Mouse (Mus musculus): ENCODE data around the gene Npnt.

The Npnt gene

DNA sequence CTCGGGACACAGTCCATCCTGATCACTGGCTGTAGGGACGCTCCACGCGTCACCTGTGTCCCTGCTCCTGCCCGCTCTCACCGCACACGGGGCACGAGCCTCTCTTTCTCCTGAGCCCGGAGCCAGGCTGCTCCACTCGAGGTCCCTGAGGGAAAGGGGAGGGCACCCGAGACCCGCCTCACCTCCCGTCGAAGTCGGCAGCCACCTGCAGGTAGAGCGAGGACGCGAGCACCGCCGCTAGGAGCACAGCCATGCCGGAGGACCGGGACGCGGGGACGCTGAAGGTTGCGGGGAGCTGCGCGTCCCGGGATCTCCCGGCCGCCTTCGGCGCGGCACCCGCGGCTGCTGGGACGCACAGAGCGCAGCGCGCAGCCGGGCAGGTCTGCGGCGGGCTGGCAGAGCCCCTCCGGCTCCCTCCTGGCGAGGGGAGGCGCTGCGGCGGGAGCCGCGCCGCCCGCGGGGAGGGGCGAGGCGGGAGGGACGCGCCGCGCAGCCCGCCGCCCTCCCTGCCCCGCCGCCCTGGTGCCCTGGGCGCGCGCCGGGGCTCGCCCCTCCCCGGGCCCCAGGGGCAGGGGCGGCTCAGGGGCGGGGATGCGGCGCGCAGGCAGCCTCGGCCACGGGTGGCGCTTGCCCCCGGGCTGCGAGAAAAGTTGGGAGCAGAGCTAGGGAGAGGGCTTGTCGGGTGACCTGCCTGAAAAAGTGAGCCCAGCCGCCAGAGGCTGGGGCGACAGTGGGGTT is at the start of gene Npnt:
TSS of gene Npnt (minus strand) at position 501 of the 738 bp plus-strand sequence.
- peak; percentile 36 to 40 for DNase-seq

DNA sequence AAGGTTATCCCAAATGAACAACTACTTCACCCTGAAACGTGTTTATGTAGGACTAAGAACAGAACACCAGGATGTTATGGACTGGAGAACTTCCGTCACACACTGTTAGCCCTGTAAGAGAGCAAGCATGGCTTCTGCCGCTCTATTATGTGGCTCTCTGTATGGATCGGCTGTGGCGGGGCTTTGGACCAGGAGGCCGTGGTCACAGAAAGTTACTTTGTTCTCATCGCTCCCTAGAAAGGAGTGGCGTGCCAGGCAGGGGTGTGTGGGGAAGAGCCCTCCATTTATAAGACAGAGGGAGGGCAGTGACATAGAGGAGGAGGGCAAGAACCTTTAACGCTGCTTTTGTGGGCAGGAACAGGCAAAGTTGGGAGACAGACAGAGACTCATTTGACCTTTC is 46.2 kb upstream of the Npnt start:
- no peak for DNase-seq

DNA sequence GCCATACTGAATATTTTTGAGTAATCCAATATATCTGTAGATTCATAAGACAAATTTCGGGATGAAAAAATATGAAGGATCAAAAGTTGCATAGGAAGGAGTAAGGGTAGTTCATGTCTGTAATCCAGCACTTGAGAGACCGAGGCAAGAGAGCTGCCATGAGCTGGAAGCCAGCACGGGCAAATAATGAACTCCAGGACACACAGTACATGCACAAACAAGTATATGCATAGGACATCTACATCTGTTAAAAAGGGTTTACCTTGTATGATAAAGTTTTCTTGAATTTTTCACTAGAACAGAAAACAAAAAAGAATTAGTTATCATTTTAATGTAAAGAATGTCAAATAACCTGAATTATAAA is 45.8 kb upstream of the Npnt start:
- DNase-seq = no peak

DNA sequence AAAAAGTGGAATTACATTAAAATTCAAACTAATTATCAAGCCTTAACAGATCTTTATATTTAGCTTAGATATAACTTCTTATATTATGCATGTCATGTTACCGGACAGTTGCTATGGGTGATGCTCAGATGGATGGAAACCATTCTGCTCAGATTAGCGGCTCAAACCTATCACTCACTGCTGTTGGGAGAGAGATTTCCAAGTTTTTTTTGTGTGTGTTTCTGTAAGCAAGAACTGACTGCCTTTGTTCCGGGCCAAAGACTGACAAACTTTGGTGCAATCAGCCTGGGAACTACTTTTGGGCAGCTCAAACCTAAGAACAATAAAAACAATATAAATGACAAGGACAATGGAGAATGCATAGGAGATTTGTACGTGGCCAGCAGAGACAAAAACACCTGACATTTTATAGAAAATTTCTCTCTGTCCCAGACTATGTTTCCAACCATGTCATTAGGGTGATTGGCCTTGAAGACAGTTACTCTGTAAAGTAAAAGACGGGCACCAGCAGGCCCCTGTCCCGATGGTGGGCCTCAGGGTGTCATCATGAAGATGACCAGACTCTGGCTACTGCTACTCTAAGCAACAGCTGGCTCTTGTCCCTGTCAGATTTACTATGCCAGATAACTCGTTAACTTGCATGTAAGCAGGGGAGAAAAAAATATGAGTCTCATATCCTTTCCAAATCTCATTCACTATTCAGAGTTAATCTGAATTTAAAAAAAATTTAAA is 45.2 kb upstream of the Npnt start:
- DNase-seq = peak in 1 of 2 experiments; percentile 52

DNA sequence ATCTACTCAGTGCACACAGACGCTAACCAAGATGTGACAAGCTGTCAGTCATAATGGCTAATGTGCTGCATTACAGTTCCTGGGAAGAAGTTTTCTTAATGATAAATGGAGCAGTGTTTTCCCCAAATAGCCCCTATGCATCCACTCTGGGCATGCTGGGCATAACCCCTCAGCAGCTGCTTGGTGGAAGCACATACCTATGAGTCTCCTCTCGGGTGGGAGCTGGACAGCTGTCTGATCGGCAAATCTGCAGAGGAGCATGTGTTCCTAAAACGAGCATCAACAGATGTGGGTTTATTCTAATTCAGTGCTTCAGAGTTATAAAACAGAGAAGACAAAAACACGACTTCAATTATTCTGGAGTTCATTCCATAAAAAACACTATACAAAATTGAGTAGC is 36.1 kb upstream of the Npnt start:
- DNase-seq = no peak

DNA sequence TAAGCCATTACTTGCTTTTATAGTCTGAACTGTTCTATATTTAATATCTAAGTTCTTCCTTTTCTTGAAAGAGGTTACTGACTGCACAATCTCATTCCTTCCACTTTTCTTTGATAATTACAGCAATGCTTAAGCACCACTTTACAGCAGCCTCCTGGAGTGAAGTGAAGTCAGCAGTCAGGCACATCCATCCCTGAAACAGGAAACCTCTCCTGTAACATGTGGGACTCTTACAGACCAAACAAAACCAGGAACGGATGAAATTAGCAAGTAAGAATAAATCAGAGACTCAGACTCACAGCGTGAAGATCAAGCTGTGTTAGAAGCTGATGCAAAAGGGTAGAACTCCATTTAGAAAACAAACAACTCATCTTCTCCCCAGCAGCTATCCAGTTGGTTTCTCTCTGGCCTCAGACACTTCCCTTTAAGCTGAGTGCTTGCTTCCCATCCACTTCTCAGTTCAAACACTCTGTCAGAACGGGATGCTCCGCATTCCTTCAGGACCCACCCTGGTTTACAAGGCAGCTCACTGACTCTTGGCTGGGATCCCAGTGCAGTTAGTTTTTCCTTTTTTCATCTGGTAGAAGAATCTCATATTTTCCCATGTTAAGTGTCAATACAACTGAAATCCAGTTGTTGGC is 33.9 kb upstream of the Npnt start:
- DNase-seq = peak; percentile 29 to 67

DNA sequence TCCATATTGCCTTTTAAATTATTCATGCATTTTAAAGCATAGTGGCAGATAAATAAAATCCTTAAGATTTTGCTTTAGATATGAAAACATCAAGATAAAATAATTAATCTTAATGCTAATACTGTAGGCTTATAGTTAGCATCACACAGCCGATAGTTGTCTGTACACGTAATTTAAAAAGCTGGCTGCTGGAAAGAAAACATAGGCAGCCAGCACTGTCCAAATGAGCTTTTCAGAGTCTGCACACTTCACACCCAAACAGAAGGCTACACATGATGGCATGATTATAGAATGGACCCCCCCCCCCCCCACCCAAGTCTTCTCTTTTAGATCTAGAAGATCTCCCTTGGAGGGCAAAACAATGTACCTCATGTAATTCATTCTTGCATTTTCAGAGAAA is 31.9 kb upstream of the Npnt start:
- DNase-seq = no peak

DNA sequence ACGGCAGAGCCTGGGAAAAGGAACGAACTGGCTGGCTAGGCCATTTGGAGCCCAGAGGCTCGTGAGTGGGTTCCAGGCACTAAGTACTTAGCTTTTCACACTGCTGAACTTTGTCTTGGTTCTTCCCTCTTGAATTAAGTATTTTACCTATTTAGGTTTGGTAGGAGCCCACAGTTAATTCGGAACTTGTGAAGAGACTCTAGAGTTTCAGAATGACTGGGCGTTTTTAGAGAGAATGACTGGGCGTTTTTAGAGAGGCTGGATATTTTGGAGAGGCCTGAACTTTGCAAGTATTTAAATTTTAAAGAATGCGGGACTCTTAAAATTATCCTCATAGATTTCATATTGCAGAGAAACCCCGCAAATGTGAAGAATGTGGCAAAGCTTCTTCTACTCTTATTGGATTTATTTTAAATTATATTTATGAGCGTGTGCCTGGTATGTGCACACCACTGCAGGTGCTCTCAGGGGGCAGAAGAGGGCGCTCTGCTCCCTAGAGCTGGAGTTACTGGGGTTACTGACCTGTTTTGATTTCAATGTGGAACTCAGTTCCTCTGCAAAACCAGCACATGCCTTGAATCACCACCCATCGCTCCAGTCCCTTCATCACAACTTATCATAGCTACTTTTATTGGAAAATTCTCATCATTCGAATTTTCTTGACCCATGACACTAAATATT is 29.8 kb upstream of the Npnt start:
- no peak for DNase-seq

DNA sequence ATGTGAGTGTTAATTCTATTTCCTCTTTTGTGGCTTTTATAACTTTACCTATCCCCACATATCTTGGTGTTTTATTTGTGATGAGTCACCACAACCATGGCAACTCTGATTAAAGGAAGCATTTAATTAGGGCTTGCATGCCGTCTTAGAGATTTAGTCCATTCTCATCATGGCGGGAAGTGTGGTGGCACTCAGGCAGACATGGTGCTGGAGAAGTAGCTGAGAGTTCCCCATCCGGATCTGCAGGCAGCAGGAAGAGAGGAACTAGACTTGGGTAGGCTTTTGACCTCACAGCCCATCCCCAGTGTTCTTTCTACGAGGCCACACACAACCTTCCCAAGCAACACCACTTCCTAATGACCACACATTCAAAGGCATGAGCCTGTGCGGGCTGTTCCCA is 16.2 kb upstream of the Npnt start:
- no peak for DNase-seq

DNA sequence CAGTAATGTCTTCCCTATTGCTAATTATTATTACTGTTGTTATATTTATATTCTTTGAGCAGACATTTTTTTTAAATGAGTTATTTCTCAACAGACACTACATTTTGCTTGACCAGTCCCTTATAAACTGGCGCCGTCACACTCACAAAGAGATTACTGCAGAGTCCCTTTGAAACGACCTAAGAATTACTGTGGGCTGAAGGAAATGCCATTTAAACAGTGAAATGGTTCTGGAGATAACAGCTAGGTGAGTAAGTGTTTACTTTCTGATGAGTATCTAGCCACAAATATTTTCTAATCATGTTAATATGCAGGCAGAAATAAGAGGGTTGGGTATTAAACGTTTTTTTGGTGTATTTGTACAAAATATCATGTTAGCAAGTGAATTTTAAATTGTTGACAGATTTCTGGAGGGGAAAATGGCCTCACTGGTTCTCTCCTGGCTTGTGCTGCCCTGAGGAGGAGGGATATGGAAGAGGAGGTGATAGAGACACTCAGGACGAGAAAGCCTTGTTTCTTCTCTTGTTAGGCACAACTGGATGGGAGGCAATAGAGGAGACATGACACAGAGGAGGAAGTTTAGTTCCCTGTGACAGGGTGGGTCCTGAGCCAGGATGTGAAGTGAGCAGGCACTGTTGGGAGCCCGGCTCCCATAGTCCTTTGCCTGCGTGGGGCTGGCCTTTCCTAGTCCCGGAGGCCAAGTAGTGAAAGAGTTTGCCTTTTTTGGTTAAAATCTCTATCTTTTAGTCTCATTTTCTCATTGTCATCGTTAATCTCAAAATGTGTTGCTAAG is 14.8 kb upstream of the Npnt start:
- DNase-seq = no peak

DNA sequence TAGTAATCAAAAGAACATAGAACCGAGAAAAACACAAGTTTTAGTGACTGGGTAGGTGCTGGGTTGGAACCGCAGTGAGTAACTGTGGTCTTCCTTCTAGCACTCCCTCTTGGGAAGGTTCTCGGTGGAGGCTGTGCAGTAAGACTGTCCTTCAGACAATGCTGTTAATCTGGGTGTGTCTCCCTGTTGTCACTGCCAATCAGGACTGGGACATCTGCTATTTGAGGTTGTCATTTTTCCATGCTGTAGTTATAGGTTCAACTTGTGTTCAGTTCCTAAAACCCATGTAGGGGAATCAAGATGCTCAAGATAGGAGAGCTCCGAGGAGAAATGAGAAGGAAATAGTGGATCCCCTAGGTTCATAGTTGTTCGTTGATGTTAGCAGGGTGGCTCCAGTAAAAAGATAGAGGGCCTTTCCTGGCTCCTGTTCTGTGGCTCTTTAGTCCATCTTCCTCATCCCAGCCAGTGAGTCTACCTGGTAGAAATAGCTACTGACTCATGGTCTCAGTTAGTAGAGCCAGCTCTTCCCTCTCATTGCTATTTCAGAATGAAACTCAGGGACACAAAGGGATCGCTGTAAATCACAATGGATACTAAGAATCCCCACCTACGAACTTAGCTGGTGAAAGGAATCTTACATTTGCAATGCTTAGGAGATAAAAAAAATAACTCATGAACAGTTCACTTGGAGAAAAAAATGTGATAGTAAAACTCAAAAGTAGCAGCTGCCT is 12.7 kb upstream of the Npnt start:
- DNase-seq = no peak

DNA sequence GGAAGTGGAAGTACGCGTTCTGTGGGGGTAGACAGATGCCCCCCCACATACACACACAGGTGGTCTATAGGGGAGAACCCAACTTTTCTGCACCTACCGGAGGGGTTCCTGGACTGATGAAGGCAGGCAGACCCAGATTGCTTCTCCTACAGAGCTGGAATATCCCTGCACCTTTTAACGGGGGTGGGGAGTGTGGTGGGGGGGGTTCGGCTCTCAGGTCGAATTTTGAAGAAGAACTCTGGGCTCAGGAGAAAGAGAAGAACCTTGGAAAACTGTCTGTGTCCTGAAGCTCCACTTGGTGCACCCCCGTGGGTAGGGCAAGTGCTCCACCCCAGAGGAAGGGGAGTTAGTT is 414 bp upstream of the Npnt start:
- no peak for DNase-seq

DNA sequence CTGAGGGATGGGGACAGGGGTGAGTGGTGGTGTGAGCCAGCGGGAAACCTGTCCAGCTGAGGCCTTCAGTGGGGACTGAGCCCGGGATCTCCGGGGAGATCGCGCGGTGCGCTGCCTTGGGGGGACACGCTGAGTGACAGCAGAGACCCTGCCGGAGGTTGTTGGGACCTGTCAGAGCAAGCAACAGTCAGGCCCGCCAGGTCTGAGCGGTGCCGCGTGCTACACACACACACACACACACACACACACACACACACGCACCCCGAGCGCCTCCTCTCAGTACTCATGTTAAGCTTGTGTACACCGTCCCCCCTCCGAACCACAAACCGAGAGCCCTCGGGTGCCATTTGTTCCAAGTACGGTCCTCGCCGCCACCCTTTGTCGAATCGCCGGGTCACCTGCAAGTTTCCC is 706 bp downstream of the Npnt start:
- DNase-seq = peak; percentile 31 to 36

DNA sequence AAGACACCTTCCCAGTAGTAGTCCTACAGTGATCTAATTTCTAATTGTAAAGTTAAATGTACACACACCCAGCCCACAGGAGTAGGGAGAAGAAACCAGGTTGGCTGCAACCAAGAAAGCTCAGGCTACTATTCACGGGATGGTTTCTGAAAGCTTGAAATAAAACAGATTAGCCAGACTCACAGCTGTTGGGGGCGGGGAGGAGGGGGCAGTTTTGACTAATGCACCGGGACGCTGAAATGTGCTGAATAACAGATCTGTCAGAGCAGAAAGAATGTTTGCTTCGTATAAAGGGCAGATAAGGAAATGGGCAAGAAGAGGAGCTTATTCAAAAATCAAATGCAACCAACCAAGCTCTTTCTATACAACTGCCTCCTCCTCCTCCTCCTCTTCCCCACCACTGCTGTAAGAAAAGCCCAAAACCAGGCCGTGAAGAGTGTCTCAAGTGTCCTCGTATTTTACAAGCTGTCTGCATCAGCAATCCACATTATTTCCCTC is 1.7 kb downstream of the Npnt start:
- no peak for DNase-seq

DNA sequence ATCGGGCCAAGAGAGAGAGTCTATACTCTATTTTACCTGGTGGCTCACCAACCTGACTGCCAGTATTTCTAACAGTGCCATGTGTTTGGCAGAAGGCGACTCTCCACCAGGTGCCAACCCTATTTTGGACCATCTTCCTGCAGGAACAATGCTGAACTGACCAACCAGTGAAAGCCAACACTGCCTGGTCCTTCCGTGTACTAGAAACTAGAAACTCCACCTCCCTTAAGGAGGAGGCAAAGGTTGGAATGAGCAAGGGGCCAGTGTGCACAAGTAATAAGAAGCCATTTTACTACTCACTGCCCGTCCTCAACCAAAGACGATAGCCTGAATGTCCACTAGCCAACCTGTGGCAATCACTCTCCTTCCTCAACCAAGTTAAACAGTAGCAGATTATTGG is 4.0 kb downstream of the Npnt start:
- DNase-seq = no peak

DNA sequence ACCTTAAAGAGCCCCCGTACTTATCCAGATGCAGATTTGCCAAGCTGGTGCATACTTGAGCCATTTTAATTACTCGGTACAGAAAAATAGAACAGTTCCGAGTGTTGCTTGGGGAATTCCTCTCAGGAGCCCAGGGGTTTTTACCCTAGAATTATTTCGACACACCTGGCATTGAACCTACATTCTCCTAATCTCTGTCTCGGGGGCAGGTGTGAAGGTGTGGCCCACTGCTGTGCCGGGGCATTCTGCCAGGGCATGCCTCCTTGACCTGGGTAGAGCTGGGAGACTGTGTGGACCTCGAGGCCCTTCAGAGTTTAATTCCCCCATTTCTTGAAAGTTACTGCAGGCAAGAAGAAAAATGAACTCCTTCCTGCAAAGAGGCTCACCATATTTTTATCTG is 4.4 kb downstream of the Npnt start:
- peak; percentile 66 to 81 for DNase-seq

DNA sequence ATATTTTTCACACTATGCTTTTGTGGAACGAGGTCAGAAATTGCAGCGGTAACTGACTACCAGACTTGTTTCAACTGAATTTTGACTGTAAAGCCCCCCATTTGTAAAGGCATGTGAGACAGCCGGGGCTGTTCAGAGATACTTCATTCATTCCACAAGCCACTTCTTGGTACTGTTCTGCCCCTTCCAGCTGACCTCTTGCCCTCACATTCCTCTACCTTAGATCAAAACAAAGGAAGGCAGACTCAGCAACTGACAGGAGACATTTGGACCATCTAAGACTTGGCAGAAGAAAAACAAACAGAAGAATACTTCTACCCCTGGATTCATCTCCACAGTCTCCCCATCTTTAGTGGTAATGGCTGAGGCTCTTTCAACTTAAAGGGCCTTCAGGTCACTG is 5.5 kb downstream of the Npnt start:
- DNase-seq = no peak

DNA sequence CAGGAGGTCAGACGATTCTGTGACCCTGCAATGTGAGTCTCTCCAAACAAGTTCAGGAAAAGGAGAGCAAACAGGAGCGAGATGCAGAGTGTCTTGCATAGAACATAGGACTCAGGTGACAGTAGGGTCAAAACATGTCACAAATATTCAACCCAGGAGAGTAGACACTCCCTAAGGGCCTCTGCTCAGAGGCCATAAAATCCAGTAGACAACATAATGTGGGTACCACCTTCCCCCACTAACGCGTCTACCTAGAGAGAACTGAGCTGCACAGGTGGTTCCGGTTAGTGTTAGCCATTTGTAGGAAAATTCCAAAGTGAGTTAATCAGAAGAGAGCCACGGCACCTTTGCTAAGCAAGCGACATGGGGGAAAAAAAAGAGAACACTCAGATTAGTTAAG is 5.9 kb downstream of the Npnt start:
- DNase-seq = no peak

DNA sequence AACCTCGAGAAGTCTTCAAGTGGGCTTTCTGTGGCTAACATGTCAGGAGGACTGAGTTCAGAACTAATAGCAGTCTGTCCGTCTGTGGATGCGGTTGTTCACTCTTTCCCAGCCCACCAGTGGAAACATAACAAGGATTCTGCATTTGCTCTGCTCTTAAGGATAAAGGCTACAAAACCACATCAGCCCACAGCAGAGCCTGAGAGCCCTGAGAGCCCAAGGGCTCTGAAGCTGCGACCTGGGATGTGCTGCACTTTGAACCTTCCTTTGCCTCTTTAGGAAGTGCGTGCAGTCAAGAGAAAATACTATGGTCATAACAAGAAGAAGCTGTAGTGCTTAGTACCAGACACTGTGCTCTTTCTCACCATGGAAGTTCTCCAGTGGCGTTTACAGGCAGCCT is 7.3 kb downstream of the Npnt start:
- DNase-seq = no peak

DNA sequence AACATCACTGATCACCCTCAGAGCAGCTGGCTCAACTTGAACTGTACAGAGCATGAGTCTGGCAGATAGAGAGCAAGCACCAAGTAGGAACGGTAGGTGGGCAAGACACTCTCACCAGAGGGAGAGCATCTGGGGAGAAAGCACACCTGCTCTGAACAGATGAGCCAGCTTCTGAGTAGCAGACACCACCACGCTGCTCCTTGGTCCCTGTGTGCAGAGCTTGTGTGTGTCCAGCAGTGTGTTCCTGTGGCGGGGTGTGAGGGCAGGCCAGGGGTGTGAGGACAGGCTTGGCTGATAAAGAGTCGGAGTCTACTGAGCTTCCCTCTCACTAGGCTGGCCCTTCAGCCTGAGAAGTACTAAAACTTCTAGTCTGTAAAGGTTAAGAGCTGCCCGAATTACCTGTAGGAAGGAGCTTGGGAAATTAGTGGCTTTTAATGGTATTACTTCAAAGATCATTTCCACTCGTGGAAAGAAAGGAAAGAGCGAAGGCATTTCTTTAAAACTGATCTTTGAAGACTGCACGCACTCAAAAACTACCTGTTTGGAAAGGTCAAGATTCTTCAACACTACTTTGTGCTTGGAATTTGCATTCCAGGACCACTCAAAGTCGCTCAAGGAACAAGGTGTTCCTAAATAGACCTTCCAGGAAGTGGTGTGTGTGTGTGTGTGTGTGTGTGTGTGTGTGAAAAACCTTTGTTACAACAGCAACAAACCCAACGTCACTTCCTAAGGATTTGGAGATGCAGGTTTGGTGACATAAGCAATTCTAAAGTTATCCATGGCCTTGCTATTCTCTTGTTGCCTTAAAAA is 9.7 kb downstream of the Npnt start:
- DNase-seq = peak; percentile 20 to 55

DNA sequence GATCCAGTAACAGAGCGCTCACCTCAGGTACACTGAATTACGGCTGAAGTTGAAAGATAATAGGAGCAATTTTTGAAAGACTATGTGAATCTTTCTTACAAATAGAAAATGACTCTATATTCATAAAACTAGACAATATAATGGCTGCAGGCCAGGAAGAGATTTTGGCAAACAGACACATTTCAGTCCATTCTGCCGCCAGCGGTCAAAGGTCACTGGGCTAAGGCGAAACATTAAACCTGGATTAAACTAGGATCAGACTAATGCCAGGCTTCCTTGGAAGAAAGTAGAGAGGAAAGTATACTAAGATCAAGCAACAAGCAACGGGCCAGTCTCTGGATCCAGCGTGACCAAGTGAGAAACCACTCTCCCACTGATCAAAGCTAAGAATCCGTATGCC is 11.1 kb downstream of the Npnt start:
- no peak for DNase-seq
